Mouse (Mus musculus) neural tube, embryonic 14.5 days (tissue): ENCODE data around the gene Fstl4. TPM values are rescaled to one million over a fixed set of nuclear protein-coding genes. Genes with fewer than 3 reads are reported as not detected.
"Not testable (repeated sequence)": the region's sequence is repeated elsewhere in the genome, so short reads cannot be mapped to it uniquely, and the experiment has no call there.

Source experiments
- ATAC-seq: fragments of 200-750 bp; cut with Nextera tagmentation; 2 replicates; pipeline ENCODE4 v1.8.0; 2017; ENCODE audit warnings: low read depth, mild to moderate bottlenecking, moderate TSS enrichment, moderate library complexity
- H3K27ac ChIP-seq: fragments of 300-500 bp; sonication (generic); 2 replicates; pipeline ENCODE4 v1.5.1; 2014; ENCODE audit warnings: low read depth, mild to moderate bottlenecking, control low read depth, low read length, moderate library complexity, mixed read lengths
- H3K27me3 ChIP-seq: fragments of 300-500 bp; sonication (generic); 2 replicates; pipeline ENCODE4 v1.6.1; 2014; ENCODE audit warnings: low read length; ENCODE audit not compliant: control insufficient read depth, insufficient read depth
- H3K36me3 ChIP-seq: fragments of 300-500 bp; sonication (generic); 2 replicates; pipeline ENCODE4 v1.6.1; 2014; ENCODE audit warnings: low read length, mixed read lengths; ENCODE audit not compliant: control insufficient read depth, insufficient read depth
- H3K4me1 ChIP-seq: fragments of 300-500 bp; sonication (generic); 2 replicates; pipeline ENCODE4 v1.6.1; 2014; ENCODE audit warnings: low read length; ENCODE audit not compliant: control insufficient read depth, insufficient read depth
- H3K4me2 ChIP-seq: fragments of 300-500 bp; sonication (generic); 2 replicates; pipeline ENCODE4 v1.6.1; 2014; ENCODE audit warnings: mild to moderate bottlenecking, low read depth, low read length, control low read depth
- H3K4me3 ChIP-seq: fragments of 300-500 bp; sonication (generic); 2 replicates; pipeline ENCODE4 v1.5.1; 2014; ENCODE audit warnings: low read depth, low read length, control low read depth, mixed read lengths
- H3K9ac ChIP-seq: fragments of 300-500 bp; sonication (generic); replicated peaks from 2 replicates; pipeline ENCODE4 v1.6.1; 2014; ENCODE audit warnings: low read depth, mild to moderate bottlenecking, control low read depth, low read length, mixed read lengths
- H3K9me3 ChIP-seq: fragments of 300-500 bp; sonication (generic); 2 replicates; pipeline ENCODE4 v1.6.1; 2016; ENCODE audit warnings: low read length; ENCODE audit not compliant: control insufficient read depth
- WGBS: fragments of 180-500 bp; shearing (Covaris S2); extraction: QIAGEN DNeasy Blood & Tissue Kit; methylation state at CpG from one replicate; pipeline ENCODE4 v1.1.7; 2014; 5-methylcytosine and 5-hydroxymethylcytosine counted together
- polyA plus RNA-seq: library from polyadenylated mRNA; unstranded; fragments of >200 nt; fragmentation: Nextera tagmentation; extraction: Ambion mirVana; gene quantifications from 2 replicates; pipeline ENCODE4 v1.2.1, GENCODE M21; 2014

The Fstl4 gene
- polyA plus RNA-seq, 1 experiment from 2014 or later = 14.3 TPM

DNA sequence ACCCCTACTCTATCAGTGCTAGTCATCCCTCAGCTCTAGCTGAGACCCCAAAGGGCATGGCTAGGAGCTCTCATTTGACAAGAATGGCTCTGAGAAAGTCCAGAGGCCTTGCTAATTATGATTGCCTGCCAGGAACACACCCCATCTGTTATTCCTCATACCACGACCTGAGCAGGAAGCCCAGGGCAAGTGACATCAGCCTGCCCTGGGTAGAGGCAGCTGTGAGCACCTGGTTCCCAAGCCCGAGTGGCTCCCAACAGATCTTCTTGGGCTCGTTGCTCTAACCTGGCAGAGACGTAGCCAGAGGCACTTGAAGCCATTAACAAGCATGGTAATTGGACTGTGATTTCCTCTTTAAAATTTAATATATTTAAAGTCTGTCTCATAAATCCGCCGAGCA lies 305.3 kb downstream of the Fstl4 start:
- ATAC-seq = no peak
- H3K4me3 ChIP-seq = no peak overlapping the region
- 42% methylated on average over 6 of the region's 6 CpGs for WGBS
- H3K27me3 ChIP-seq = no peaks in the 10 kb centered on the region; the same call in 1 of the 2 replicates
- no peaks in the 10 kb centered on the region for H3K36me3 ChIP-seq
- no peak overlapping the region for H3K9ac ChIP-seq
- no peak overlapping the region for H3K4me2 ChIP-seq
- 0 out of 2 replicates have a peak, but pooled peaks cover 2% of the 10 kb centered on the region for H3K4me1 ChIP-seq
- no peaks in the 10 kb centered on the region for H3K9me3 ChIP-seq
- H3K27ac ChIP-seq = no peak overlapping the region

DNA sequence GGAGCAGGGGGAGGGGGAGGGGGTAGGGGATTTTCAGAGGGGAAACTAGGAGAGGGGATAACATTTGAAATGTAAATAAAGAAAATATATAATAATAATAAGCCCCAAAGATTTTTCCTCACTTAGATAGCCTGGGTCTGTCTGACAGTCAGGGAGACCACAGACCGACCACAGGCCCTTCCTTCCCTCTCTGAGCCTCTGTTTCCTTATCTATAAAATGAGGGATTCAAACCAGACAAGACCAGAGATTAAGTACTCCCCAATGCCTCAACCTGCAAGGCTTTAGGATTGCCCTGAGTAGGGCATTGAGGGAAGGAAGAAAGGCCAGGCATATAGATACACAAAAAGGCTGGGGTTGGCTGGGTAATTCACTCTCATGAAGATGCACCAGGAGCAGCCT lies 307.2 kb downstream of the Fstl4 start:
- Histone ChIP-seq H3K4me3 (no peak overlapping the region), H3K4me1 (0 out of 2 replicates have a peak, but pooled peaks cover 2% of the 10 kb centered on the region), H3K9me3 (no peaks in the 10 kb centered on the region), H3K9ac (no peak overlapping the region), H3K4me2 (no peak overlapping the region), H3K27me3 (no peaks in the 10 kb centered on the region), H3K27ac (no peak overlapping the region), H3K36me3 (no peaks in the 10 kb centered on the region)
- no peak for ATAC-seq
- WGBS = 87% methylated on average over 1 of the region's 1 CpGs

DNA sequence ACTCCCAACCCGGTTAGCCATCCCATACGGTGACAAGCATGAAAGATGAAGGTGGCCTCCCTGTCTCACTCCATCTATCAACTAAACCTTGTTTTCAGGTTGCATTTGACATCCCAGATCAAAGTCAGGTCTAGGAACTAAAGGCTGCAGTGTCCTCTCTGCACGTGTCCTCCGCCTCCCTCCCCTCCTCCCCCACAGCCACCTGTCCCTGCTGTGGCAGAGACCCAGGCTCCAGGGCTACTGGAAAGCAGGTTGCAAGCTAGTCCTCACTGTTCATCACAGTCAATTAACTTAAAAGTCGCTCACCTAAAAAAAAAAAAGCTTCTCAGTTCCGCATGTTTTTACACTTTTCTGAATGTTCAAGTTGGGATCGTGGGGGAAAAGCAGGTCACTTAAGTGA lies 313.2 kb downstream of the Fstl4 start:
- Histone ChIP-seq H3K4me3 (no peak overlapping the region), H3K4me2 (no peak overlapping the region), H3K9me3 (no peaks in the 10 kb centered on the region), H3K4me1 (no peaks in the 10 kb centered on the region), H3K9ac (no peak overlapping the region), H3K36me3 (no peaks in the 10 kb centered on the region), H3K27ac (no peak overlapping the region), H3K27me3 (no peaks in the 10 kb centered on the region)
- 86% methylated on average over 7 of the region's 7 CpGs for WGBS
- no peak for ATAC-seq

DNA sequence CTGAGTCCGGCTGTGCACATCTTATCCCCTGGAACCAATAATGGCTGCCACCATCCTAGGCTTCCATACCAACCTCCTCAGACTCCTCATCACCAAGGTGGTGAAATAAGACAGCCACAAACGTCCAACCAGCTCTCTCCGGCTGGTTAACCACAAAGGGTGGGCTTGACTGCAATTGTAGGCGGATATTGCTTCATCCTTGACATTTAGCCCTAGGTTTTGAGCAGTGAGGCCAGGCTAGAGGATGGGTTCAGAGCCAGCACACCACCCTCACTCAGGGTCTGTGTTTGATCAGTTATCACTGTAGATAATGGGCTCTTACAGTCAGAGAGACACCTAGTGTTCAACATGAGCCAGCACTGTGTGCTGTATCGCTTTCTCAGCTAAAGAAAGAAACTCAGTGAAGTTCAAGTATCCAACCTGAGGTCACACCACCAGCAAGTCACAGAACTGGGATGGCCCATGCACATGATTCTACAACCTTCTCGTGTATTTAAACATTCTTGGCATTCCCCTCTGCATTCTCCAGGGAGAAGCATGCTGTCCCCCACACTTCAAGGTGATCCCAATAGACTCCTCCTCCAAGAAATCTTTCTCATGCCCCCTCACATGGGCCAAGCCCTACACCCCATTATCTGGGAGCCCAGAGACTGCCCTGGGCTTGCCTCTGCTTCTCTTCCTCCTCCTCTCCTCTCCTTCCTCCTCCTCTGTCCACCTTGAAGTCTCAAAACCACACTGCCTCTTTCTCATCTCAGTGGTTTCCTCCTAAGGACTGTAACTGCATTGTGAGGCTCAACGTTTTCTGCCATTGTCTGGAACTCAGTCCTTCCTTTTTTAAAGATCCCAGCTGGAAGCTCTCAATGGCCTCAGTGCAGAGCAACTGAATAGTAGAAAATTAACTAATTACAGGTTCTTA lies 314.2 kb downstream of the Fstl4 start:
- no peak overlapping the region for H3K4me2 ChIP-seq
- H3K27ac ChIP-seq = no peak overlapping the region
- 80% methylated on average over 7 of the region's 7 CpGs for WGBS
- H3K4me1 ChIP-seq = no peaks in the 10 kb centered on the region
- ATAC-seq = no peak
- H3K27me3 ChIP-seq = no peaks in the 10 kb centered on the region
- H3K9ac ChIP-seq = no peak overlapping the region
- H3K9me3 ChIP-seq = no peaks in the 10 kb centered on the region
- H3K4me3 ChIP-seq = no peak overlapping the region
- no peaks in the 10 kb centered on the region for H3K36me3 ChIP-seq

DNA sequence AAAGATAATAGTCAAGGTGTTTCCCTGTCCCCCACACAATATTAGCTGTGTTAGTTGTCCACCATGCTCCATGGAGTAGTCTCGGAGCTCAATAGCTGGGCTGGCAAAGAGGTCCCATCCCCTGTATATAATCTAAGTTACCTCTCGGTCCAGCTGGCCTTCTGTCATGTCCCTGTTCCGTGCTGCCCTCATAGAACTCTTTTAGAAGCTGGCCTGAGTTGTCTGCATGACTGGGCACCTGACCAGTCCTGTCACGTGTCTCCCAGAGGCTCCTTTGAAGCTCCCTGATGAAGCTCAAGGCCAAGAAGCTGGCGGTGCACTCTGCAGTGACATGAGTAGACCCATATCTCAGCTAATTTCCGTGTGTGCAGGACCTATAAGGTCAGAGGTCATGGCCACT lies 316.9 kb downstream of the Fstl4 start:
- Histone ChIP-seq H3K4me1 (no peaks in the 10 kb centered on the region), H3K4me2 (no peak overlapping the region), H3K9me3 (no peaks in the 10 kb centered on the region), H3K27ac (no peak overlapping the region), H3K4me3 (no peak overlapping the region), H3K36me3 (no peaks in the 10 kb centered on the region), H3K27me3 (no peaks in the 10 kb centered on the region), H3K9ac (no peak overlapping the region)
- WGBS = 86% methylated on average over 6 of the region's 6 CpGs
- ATAC-seq = no peak

DNA sequence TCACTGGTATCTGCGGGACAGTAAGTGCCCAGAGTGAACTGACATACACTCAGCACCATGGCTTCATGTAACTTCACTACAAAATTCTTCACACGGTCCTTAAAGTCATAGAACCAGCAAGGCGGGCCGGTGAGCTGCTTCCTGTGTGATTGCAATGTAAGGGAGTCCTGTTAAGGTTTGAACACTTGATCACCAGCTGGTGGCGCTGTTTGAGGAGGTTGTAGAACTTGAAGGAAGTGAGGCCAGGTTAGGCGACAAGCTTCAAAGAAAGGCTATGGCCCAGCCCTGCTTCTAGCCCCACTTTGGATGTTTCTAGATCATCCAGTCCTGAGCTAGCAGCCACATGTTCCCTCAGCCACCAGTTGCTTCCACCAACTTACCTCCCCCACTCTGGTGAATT lies 320.9 kb downstream of the Fstl4 start:
- Histone ChIP-seq H3K4me1 (no peaks in the 10 kb centered on the region), H3K4me2 (no peak overlapping the region), H3K36me3 (no peaks in the 10 kb centered on the region), H3K9ac (no peak overlapping the region), H3K27ac (no peak overlapping the region), H3K27me3 (no peaks in the 10 kb centered on the region), H3K9me3 (no peaks in the 10 kb centered on the region), H3K4me3 (no peak overlapping the region)
- no peak for ATAC-seq
- 74% methylated on average over 6 of the region's 6 CpGs for WGBS

DNA sequence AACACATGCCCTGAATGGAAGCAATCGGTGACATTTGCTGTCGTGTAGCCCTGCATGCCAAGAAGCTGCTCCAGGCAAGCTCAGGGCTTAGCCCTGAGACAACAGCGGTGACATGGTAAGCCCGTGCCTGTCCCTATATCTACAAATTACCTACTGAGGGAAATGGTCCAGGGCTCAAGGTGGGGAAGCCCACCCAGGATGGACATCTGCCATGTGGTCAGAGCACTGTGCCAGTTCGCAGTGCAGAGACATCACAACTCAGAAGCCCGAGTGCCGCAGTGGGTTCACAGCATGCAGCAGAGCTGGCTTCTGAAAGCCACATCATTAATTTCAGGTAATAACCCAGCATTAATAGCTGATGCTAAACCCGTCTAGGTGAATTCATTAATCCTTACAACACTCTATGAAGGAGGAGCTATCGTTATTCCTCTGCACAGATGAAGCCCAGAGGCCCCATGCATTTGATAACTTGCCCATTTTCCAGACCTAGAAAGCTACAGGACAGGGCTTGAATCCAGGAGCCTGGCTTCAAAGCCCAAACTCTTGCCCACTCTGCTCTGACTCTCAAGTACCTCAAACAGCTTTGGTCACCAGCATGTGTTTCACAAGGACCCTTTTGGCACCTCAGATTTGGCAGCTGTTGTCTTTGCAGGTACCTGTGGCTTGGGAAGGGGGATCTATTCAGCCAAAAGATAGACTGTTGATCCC lies 321.6 kb downstream of the Fstl4 start:
- Histone ChIP-seq H3K27ac (no peak overlapping the region), H3K4me2 (no peak overlapping the region), H3K4me1 (no peaks in the 10 kb centered on the region), H3K36me3 (no peaks in the 10 kb centered on the region), H3K9ac (no peak overlapping the region), H3K27me3 (no peaks in the 10 kb centered on the region), H3K4me3 (no peak overlapping the region), H3K9me3 (no peaks in the 10 kb centered on the region)
- ATAC-seq = no peak
- 86% methylated on average over 9 of the region's 9 CpGs for whole genome bisulfite sequencing

DNA sequence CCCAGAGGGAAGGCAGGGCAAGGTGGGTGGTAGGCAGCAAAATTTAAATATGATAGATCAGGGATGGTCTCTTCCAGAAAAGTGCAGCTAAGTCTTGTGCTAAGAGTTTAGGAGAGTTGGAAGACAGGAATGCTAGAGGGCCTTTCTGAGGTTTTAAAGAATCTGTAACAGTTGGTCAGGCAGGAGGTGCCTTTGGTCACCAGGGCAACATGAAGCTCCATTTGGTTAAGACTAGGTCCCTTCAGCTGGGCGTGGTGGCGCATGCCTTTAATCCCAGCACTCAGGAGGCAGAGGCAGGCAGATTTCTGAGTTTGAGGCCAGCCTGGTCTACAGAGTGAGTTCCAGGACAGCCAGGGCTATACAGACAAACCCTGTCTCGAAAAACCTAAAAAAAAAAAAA lies 323.5 kb downstream of the Fstl4 start:
- not testable (repeated sequence) for H3K36me3 ChIP-seq, H3K9me3 ChIP-seq
- WGBS = 87% methylated on average over 3 of the region's 3 CpGs

DNA sequence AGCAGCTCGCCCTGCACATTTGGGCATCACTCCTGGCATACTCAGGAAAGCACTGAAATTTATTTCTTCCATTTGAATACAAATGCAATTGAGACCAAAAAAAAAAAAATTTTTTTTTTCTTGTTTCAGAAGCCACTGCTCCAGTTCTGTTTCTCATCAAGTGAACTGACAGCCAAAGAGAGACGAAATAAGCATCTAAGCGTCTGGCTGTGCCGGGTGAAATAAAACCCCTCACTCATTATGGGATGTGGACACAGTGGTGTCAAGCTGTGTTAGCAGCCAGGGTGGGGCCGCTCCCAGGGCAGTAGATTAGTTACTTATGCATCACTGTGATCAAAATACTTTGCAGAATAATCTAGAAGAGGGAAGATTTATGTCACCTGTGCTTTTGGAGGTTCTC lies 327.2 kb downstream of the Fstl4 start:
- WGBS = 44% methylated on average over 5 of the region's 5 CpGs
- Histone ChIP-seq H3K36me3 (no peaks in the 10 kb centered on the region), H3K4me3 (no peak overlapping the region), H3K9ac (no peak overlapping the region), H3K4me2 (no peak overlapping the region), H3K9me3 (no peaks in the 10 kb centered on the region), H3K4me1 (no peaks in the 10 kb centered on the region), H3K27me3 (no peaks in the 10 kb centered on the region), H3K27ac (no peak overlapping the region)
- no peak for ATAC-seq

More for the DNA sequence above, 323.5 kb downstream of the Fstl4 start:
- not testable (repeated sequence) for H3K27me3 ChIP-seq, H3K4me1 ChIP-seq, ATAC-seq, H3K27ac ChIP-seq, H3K9ac ChIP-seq, H3K4me3 ChIP-seq, H3K4me2 ChIP-seq
